Mouse (Mus musculus): ENCODE measurements at regions not wholly inside any gene's neighbourhood (a gene's known extent, or its start where the extent isn't known, plus 50 kb on each side); places are given as distances from the start of the nearest gene placed in this dataset.

DNA sequence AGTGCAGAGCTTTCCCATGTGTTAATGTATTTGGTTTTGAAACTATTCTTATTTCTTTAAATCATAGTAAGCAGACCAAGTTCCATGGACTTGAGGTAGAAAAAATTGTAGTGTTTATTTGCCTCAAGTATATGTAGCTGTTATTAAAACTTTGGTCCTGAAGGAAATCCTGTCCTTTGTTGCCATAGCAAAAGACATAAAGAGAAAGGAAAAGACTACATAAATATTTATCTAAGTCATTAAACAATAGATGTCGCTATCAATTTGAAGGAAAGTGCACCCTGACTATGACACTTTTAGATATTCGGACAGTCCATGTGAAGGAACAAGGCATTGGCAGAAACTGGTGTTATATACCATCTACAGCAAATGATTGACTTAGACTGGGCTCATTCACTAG lies 737.7 kb upstream of the Adgrl4 start:
- TF ChIP-seq ETS1 (conservative IDR thresholded peaks at IDR 0.05; ENCODE audit: low read depth, low read length) = no peak
- TF ChIP-seq POLR2A (IDR thresholded peaks at IDR 0.05; ENCODE audit: low read depth, low read length) = no peak
- TF ChIP-seq SIN3A (IDR thresholded peaks at IDR 0.05; ENCODE audit: low read length) = no peak
- TF ChIP-seq MXI1 (IDR thresholded peaks at IDR 0.05; ENCODE audit: low read depth, low read length) = no peak
- TF ChIP-seq HCFC1 (IDR thresholded peaks at IDR 0.05; ENCODE audit: low read depth, low read length) = no peak
